Mouse (Mus musculus): Measurements from ENCODE around the gene Slc18a3. TPM values are rescaled to one million over a fixed set of nuclear protein-coding genes. Genes with fewer than 3 reads are reported as not detected.
A peak's percentile ranks its signal among the peaks of the same experiment; 100 is the strongest.

Gene Slc18a3
- polyA plus RNA-seq, 1 experiment from 2014 or later = 0.08 TPM

DNA sequence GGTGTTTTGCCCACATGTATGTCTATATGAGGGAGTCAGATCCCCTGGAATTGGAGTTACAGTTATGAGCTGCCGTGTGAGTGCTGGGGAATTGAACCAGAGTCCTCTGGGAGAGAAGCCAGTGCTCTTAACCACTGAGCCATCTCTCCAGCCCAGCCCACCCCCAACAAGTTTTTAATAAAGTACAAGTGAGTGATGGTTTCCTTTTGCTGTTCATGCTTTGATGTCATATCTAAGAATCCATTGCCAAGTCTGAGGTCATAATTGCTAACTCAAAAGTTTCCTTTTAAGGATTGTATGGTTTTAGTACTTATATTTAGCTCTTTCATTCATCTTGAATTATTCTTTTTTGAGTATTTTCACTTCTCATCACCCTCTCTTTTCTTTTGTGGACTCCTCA is 39.2 kb upstream of the Slc18a3 start:
- DNase-seq (ENCODE audit: low spot score) (no peak), ATAC-seq (ENCODE audit: insufficient number of reproducible peaks, low FRiP score, low TSS enrichment, low read depth) (no peak)
- H3K9me3 ChIP-seq (ENCODE audit: control insufficient read depth, low read length) = no peaks in the 10 kb centered on the region
- H3K27ac ChIP-seq (replicated peaks; ENCODE audit: low read depth, low read length) = no peak overlapping the region
- no peaks in the 10 kb centered on the region for H3K36me3 ChIP-seq (ENCODE audit: control insufficient read depth, insufficient read depth, low read length)
- no peak overlapping the region for H3K9ac ChIP-seq (ENCODE audit: low read length)
- no peaks in the 10 kb centered on the region for H3K27me3 ChIP-seq (ENCODE audit: control insufficient read depth, insufficient read depth, low read length)
- WGBS = 94% methylated on average over 1 of the region's 1 CpGs
- H3K4me3 ChIP-seq (ENCODE audit: low read depth, low read length) = no peak overlapping the region
- no peak overlapping the region for H3K4me2 ChIP-seq (ENCODE audit: low read depth, severe bottlenecking)
- no peaks in the 10 kb centered on the region for H3K4me1 ChIP-seq (ENCODE audit: control insufficient read depth, insufficient read depth, low read length)

DNA sequence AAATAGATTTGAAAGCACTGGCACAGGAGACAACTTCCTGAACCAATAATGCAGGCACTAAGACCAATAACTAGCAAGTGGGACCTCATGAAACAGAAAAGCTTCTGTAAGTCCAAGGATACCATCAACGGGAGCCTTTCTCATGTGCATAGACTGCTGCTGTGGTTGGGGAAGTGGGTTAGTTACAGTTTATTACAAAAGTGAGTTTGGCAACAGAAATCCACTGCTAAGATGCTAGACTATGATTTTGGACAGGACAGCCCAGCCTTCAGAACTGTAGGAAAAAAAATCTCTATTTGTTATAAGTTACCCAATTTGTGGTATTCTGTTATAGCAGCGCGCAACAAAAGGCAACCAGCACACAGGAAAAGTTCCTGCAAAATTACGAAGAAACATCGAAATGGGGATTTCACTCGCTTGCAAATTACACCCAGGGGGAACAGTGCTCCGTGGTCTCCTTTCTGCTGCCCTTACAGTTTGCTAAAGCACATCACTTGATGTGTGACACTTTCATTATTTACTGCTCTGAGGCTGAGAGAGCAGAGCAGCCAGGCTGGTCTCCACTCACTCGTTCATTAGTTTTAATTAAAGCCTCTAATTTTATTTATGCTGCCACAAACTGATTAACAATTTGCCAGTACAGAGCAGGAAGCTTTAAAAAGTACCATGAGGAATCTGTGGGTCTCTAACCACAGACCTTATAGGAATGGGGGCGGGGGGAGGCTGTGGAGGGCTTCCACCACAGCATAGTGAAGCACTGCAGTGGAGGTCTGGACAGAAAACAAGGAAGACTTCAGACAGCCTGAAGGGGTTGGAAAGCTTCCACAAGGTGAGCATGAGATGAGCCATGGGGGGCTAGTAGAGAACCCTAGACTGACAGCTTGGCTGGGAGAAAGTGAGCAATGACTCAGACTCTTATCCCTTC is 38.4 kb upstream of the Slc18a3 start:
- no peaks in the 10 kb centered on the region for H3K27me3 ChIP-seq (ENCODE audit: control insufficient read depth, insufficient read depth, low read length)

GRCm38 (mm10) chr14:32501303-32501702 is 36.7 kb upstream of the Slc18a3 start:
- Histone ChIP-seq H3K9ac (ENCODE audit: low read length) (no peak overlapping the region), H3K27ac (replicated peaks; ENCODE audit: low read depth, low read length) (no peak overlapping the region), H3K4me1 (ENCODE audit: control insufficient read depth, insufficient read depth, low read length) (no peaks in the 10 kb centered on the region), H3K27me3 (ENCODE audit: control insufficient read depth, insufficient read depth, low read length) (no peaks in the 10 kb centered on the region), H3K36me3 (ENCODE audit: control insufficient read depth, insufficient read depth, low read length) (no peaks in the 10 kb centered on the region), H3K9me3 (ENCODE audit: control insufficient read depth, low read length) (no peaks in the 10 kb centered on the region), H3K4me3 (ENCODE audit: low read depth, low read length) (no peak overlapping the region), H3K4me2 (ENCODE audit: low read depth, severe bottlenecking) (no peak overlapping the region)
- no peak for ATAC-seq (ENCODE audit: insufficient number of reproducible peaks, low FRiP score, low TSS enrichment, low read depth)
- DNase-seq (ENCODE audit: low spot score) = no peak
- WGBS = 71% methylated on average over 2 of the region's 2 CpGs

More for the DNA sequence above, 38.4 kb upstream of the Slc18a3 start:
- Histone ChIP-seq H3K4me2 (ENCODE audit: low read depth, severe bottlenecking) (no peak overlapping the region), H3K4me3 (ENCODE audit: low read depth, low read length) (no peak overlapping the region), H3K36me3 (ENCODE audit: control insufficient read depth, insufficient read depth, low read length) (no peaks in the 10 kb centered on the region), H3K9ac (ENCODE audit: low read length) (no peak overlapping the region), H3K9me3 (ENCODE audit: control insufficient read depth, low read length) (no peaks in the 10 kb centered on the region), H3K27ac (replicated peaks; ENCODE audit: low read depth, low read length) (no peak overlapping the region), H3K4me1 (ENCODE audit: control insufficient read depth, insufficient read depth, low read length) (no peaks in the 10 kb centered on the region)
- DNase-seq (ENCODE audit: low spot score) = no peak
- no peak for ATAC-seq (ENCODE audit: insufficient number of reproducible peaks, low FRiP score, low TSS enrichment, low read depth)
- 73% methylated on average over 9 of the region's 9 CpGs for WGBS

GRCm38 (mm10) chr14:32496115-32496850 is 31.6 kb upstream of the Slc18a3 start:
- no peak overlapping the region for H3K9ac ChIP-seq (ENCODE audit: low read length)
- no peaks in the 10 kb centered on the region for H3K27me3 ChIP-seq (ENCODE audit: control insufficient read depth, insufficient read depth, low read length)
- H3K4me2 ChIP-seq (ENCODE audit: low read depth, severe bottlenecking) = no peak overlapping the region
- H3K4me3 ChIP-seq (ENCODE audit: low read depth, low read length) = no peak overlapping the region
- DNase-seq (ENCODE audit: low spot score) = no peak
- no peaks in the 10 kb centered on the region for H3K9me3 ChIP-seq (ENCODE audit: control insufficient read depth, low read length)
- WGBS = 68% methylated on average over 8 of the region's 8 CpGs
- no peaks in the 10 kb centered on the region for H3K36me3 ChIP-seq (ENCODE audit: control insufficient read depth, insufficient read depth, low read length)
- ATAC-seq (ENCODE audit: insufficient number of reproducible peaks, low FRiP score, low TSS enrichment, low read depth) = no peak
- H3K4me1 ChIP-seq (ENCODE audit: control insufficient read depth, insufficient read depth, low read length) = no peaks in the 10 kb centered on the region
- H3K27ac ChIP-seq (replicated peaks; ENCODE audit: low read depth, low read length) = no peak overlapping the region

DNA sequence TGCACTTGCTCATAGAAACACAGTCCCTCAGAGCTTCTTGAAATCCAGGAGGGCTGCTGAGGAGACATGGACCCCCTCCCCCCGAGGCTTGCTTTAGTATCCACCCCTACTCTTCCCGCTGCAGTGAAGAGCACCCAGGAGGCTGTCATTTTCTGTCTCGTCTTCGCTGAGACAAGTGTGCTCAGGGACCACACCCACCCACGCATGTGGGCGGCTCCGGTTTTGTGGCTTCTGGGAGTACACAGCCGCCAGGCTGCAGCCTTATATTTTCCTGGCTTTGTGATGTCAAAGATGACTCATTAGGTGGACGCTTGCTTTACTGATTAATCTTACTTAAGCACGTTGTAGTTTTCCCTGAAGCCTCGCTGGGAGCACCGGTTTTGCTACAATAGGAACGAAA is 27.9 kb upstream of the Slc18a3 start:
- Histone ChIP-seq H3K27me3 (ENCODE audit: control insufficient read depth, insufficient read depth, low read length) (no peaks in the 10 kb centered on the region), H3K4me1 (ENCODE audit: control insufficient read depth, insufficient read depth, low read length) (no peaks in the 10 kb centered on the region), H3K4me3 (ENCODE audit: low read depth, low read length) (no peak overlapping the region), H3K9me3 (ENCODE audit: control insufficient read depth, low read length) (no peaks in the 10 kb centered on the region), H3K36me3 (ENCODE audit: control insufficient read depth, insufficient read depth, low read length) (no peaks in the 10 kb centered on the region), H3K9ac (ENCODE audit: low read length) (no peak overlapping the region), H3K27ac (replicated peaks; ENCODE audit: low read depth, low read length) (no peak overlapping the region), H3K4me2 (ENCODE audit: low read depth, severe bottlenecking) (no peak overlapping the region)
- DNase-seq (ENCODE audit: low spot score) = no peak
- 27% methylated on average over 13 of the region's 13 CpGs for WGBS
- no peak for ATAC-seq (ENCODE audit: insufficient number of reproducible peaks, low FRiP score, low TSS enrichment, low read depth)

- Histone ChIP-seq H3K4me2 (ENCODE audit: low read depth, severe bottlenecking) (no peak overlapping the region), H3K9ac (ENCODE audit: low read length) (no peak overlapping the region), H3K27ac (replicated peaks; ENCODE audit: low read depth, low read length) (no peak overlapping the region), H3K36me3 (ENCODE audit: control insufficient read depth, insufficient read depth, low read length) (no peaks in the 10 kb centered on the region), H3K4me1 (ENCODE audit: control insufficient read depth, insufficient read depth, low read length) (no peaks in the 10 kb centered on the region), H3K4me3 (ENCODE audit: low read depth, low read length) (no peak overlapping the region), H3K9me3 (ENCODE audit: control insufficient read depth, low read length) (no peaks in the 10 kb centered on the region), H3K27me3 (ENCODE audit: control insufficient read depth, insufficient read depth, low read length) (no peaks in the 10 kb centered on the region)
- DNase-seq (ENCODE audit: low spot score) (peak; percentile 33), ATAC-seq (ENCODE audit: insufficient number of reproducible peaks, low FRiP score, low TSS enrichment, low read depth) (no peak)
- 13% methylated on average over 3 of the region's 3 CpGs for WGBS
Observed at GRCm38 (mm10) chr14:32482061-32482460, 17.4 kb upstream of the Slc18a3 start.

DNA sequence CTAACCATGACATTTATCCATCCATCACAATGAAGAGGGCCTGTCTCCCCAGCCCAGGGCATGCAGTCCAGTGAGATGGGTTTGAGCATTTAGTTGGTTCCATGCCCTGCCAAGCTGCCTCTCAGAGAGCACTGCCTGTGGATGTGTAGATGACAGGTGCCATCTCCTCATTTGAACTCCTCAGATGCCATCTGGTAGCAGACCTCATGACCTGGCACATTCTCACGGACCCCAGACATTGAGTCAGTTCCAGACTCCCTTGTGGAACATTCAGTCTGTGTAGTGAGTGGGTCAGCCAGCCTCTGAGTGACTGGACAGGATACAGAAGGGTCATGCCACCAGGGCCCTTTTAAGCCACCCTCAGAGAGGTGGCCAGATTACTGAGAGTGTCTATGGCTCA is 12.9 kb upstream of the Slc18a3 start:
- DNase-seq (ENCODE audit: low spot score) = no peak
- no peak overlapping the region for H3K4me3 ChIP-seq (ENCODE audit: low read depth, low read length)
- no peaks in the 10 kb centered on the region for H3K9me3 ChIP-seq (ENCODE audit: control insufficient read depth, low read length)
- ATAC-seq (ENCODE audit: insufficient number of reproducible peaks, low FRiP score, low TSS enrichment, low read depth) = no peak
- H3K4me1 ChIP-seq (ENCODE audit: control insufficient read depth, insufficient read depth, low read length) = no peaks in the 10 kb centered on the region
- 73% methylated on average over 1 of the region's 1 CpGs for WGBS
- no peak overlapping the region for H3K9ac ChIP-seq (ENCODE audit: low read length)
- no peaks in the 10 kb centered on the region for H3K36me3 ChIP-seq (ENCODE audit: control insufficient read depth, insufficient read depth, low read length)
- no peak overlapping the region for H3K27ac ChIP-seq (replicated peaks; ENCODE audit: low read depth, low read length)
- no peaks in the 10 kb centered on the region for H3K27me3 ChIP-seq (ENCODE audit: control insufficient read depth, insufficient read depth, low read length)
- no peak overlapping the region for H3K4me2 ChIP-seq (ENCODE audit: low read depth, severe bottlenecking)

GRCm38 (mm10) chr14:32476559-32476958 is 11.9 kb upstream of the Slc18a3 start:
- Histone ChIP-seq H3K36me3 (ENCODE audit: control insufficient read depth, insufficient read depth, low read length) (no peaks in the 10 kb centered on the region), H3K9ac (ENCODE audit: low read length) (no peak overlapping the region), H3K4me3 (ENCODE audit: low read depth, low read length) (no peak overlapping the region), H3K4me2 (ENCODE audit: low read depth, severe bottlenecking) (no peak overlapping the region), H3K9me3 (ENCODE audit: control insufficient read depth, low read length) (no peaks in the 10 kb centered on the region), H3K27ac (replicated peaks; ENCODE audit: low read depth, low read length) (no peak overlapping the region), H3K27me3 (ENCODE audit: control insufficient read depth, insufficient read depth, low read length) (no peaks in the 10 kb centered on the region), H3K4me1 (ENCODE audit: control insufficient read depth, insufficient read depth, low read length) (no peaks in the 10 kb centered on the region)
- 80% methylated on average over 6 of the region's 6 CpGs for WGBS
- DNase-seq (ENCODE audit: low spot score) (no peak), ATAC-seq (ENCODE audit: insufficient number of reproducible peaks, low FRiP score, low TSS enrichment, low read depth) (no peak)

Data from limb, embryonic 11.5 days (tissue).